Mouse (Mus musculus) hindbrain, embryonic 14.5 days (tissue): ENCODE results near the gene Tbx5. TPM values are rescaled to one million over a fixed set of nuclear protein-coding genes. Genes with fewer than 3 reads are reported as not detected.

Source experiments
- ATAC-seq: fragments of 200-750 bp; cut with Nextera tagmentation; 2 replicates; pipeline ENCODE4 v1.8.0; 2017; ENCODE audit warnings: moderate number of reproducible peaks, mild to moderate bottlenecking, moderate TSS enrichment, moderate library complexity; ENCODE audit not compliant: low FRiP score
- DNase-seq: peaks from one replicate; pipeline ENCODE4 v3.0.0-alpha.2; 2015; ENCODE audit warnings: low spot score
- H3K27ac ChIP-seq: fragments of 300-500 bp; sonication (generic); 2 replicates; pipeline ENCODE4 v1.5.1; 2014; ENCODE audit warnings: mild to moderate bottlenecking, moderate library complexity
- H3K27me3 ChIP-seq: fragments of 300-500 bp; sonication (generic); 2 replicates; pipeline ENCODE4 v1.6.1; 2014; ENCODE audit warnings: mild to moderate bottlenecking, low read length, mixed read lengths; ENCODE audit not compliant: control insufficient read depth, insufficient read depth
- H3K36me3 ChIP-seq: fragments of 300-500 bp; sonication (generic); replicated peaks from 2 replicates; pipeline ENCODE4 v1.6.1; 2014; ENCODE audit not compliant: control insufficient read depth, insufficient read depth
- H3K4me1 ChIP-seq: fragments of 300-500 bp; sonication (generic); replicated peaks from 2 replicates; pipeline ENCODE4 v1.6.1; 2014; ENCODE audit warnings: antibody characterized with exemption, low read length, mixed read lengths; ENCODE audit not compliant: control insufficient read depth, insufficient read depth
- H3K4me2 ChIP-seq: fragments of 300-500 bp; sonication (generic); replicated peaks from 2 replicates; pipeline ENCODE4 v1.6.1; 2014; ENCODE audit warnings: mild to moderate bottlenecking, moderate library complexity
- H3K4me3 ChIP-seq: fragments of 300-500 bp; sonication (generic); replicated peaks from 2 replicates; pipeline ENCODE4 v1.5.1; 2014; ENCODE audit warnings: mild to moderate bottlenecking, low read length
- H3K9ac ChIP-seq: fragments of 300-500 bp; sonication (generic); 2 replicates; pipeline ENCODE4 v1.6.1; 2014
- H3K9me3 ChIP-seq: fragments of 300-500 bp; sonication (generic); 2 replicates; pipeline ENCODE4 v1.6.1; 2016; ENCODE audit warnings: low read length; ENCODE audit not compliant: control insufficient read depth
- WGBS: fragments of 180-500 bp; shearing (Covaris S2); extraction: QIAGEN DNeasy Blood & Tissue Kit; methylation state at CpG from one replicate; pipeline ENCODE4 v1.1.7; 2014; 5-methylcytosine and 5-hydroxymethylcytosine counted together
- polyA plus RNA-seq: library from polyadenylated mRNA; unstranded; fragments of >200 nt; fragmentation: Nextera tagmentation; extraction: Ambion mirVana; gene quantifications from 2 replicates; pipeline ENCODE4 v1.2.1, GENCODE M21; 2014

Gene Tbx5
- polyA plus RNA-seq, 1 experiment from 2014 or later, result 0.04 TPM

GRCm38 (mm10) chr5:119798713-119799418, 33.6 kb upstream of the Tbx5 start:
- Histone ChIP-seq H3K4me2 (no peak overlapping the region), H3K27me3 (peaks cover 100% of the 10 kb centered on the region), H3K9me3 (0 out of 2 replicates have a peak, but pooled peaks cover 5% of the 10 kb centered on the region), H3K9ac (no peak overlapping the region), H3K36me3 (no peaks in the 10 kb centered on the region), H3K4me3 (no peak overlapping the region), H3K4me1 (no peaks in the 10 kb centered on the region), H3K27ac (no peak overlapping the region)
- no peak for ATAC-seq
- DNase-seq, result no peak
- WGBS, result 1% methylated on average over 5 of the region's 5 CpGs

GRCm38 (mm10) chr5:119799419-119800242, 32.8 kb upstream of the Tbx5 start:
- H3K27ac ChIP-seq, result no peak overlapping the region
- no peaks in the 10 kb centered on the region for H3K36me3 ChIP-seq
- H3K9me3 ChIP-seq, result 0 out of 2 replicates have a peak, but pooled peaks cover 5% of the 10 kb centered on the region
- H3K27me3 ChIP-seq, result peaks cover 100% of the 10 kb centered on the region
- H3K4me3 ChIP-seq, result no peak overlapping the region
- ATAC-seq, result no peak
- H3K4me1 ChIP-seq, result no peaks in the 10 kb centered on the region
- no peak overlapping the region for H3K9ac ChIP-seq
- no peak for DNase-seq
- 1% methylated on average over 9 of the region's 9 CpGs for WGBS
- no peak overlapping the region for H3K4me2 ChIP-seq

- H3K4me2 ChIP-seq, result no peak overlapping the region
- no peaks in the 10 kb centered on the region for H3K36me3 ChIP-seq
- H3K4me3 ChIP-seq, result no peak overlapping the region
- no peak overlapping the region for H3K9ac ChIP-seq
- DNase-seq (no peak), ATAC-seq (no peak)
- 0 out of 2 replicates have a peak, but pooled peaks cover 5% of the 10 kb centered on the region for H3K9me3 ChIP-seq
- H3K27me3 ChIP-seq, result peaks cover 100% of the 10 kb centered on the region
- H3K4me1 ChIP-seq, result no peaks in the 10 kb centered on the region
- H3K27ac ChIP-seq, result no peak overlapping the region
- WGBS, result 1% methylated on average over 11 of the region's 11 CpGs
These were observed 32.2 kb upstream of the Tbx5 start for GRCm38 (mm10) chr5:119800243-119800665.

GRCm38 (mm10) chr5:119802617-119803410, 29.7 kb upstream of the Tbx5 start:
- WGBS, result 3% methylated on average over 27 of the region's 27 CpGs
- Histone ChIP-seq H3K27ac (no peak overlapping the region), H3K9me3 (0 out of 2 replicates have a peak, but pooled peaks cover 5% of the 10 kb centered on the region), H3K27me3 (peaks cover 100% of the 10 kb centered on the region), H3K4me1 (no peaks in the 10 kb centered on the region), H3K36me3 (no peaks in the 10 kb centered on the region), H3K4me3 (no peak overlapping the region), H3K4me2 (no peak overlapping the region), H3K9ac (no peak overlapping the region)
- DNase-seq (no peak), ATAC-seq (no peak)

- Histone ChIP-seq H3K36me3 (no peaks in the 10 kb centered on the region), H3K9ac (no peak overlapping the region), H3K4me1 (no peaks in the 10 kb centered on the region), H3K4me3 (no peak overlapping the region), H3K27ac (no peak overlapping the region), H3K9me3 (0 out of 2 replicates have a peak, but pooled peaks cover 5% of the 10 kb centered on the region), H3K4me2 (no peak overlapping the region), H3K27me3 (peaks cover 100% of the 10 kb centered on the region)
- under 1% methylated on average over 64 of the region's 64 CpGs for WGBS
- DNase-seq, result no peak
- ATAC-seq, result no peak
These were observed 28.8 kb upstream of the Tbx5 start for GRCm38 (mm10) chr5:119803411-119804251.

- ATAC-seq (no peak), DNase-seq (no peak)
- Histone ChIP-seq H3K36me3 (no peaks in the 10 kb centered on the region), H3K4me3 (no peak overlapping the region), H3K9me3 (peaks cover 10% of the 10 kb centered on the region; the same call in 1 of the 2 replicates), H3K4me1 (no peaks in the 10 kb centered on the region), H3K27me3 (peaks cover 100% of the 10 kb centered on the region), H3K9ac (no peak overlapping the region), H3K27ac (no peak overlapping the region), H3K4me2 (no peak overlapping the region)
- WGBS, result 1% methylated on average over 35 of the region's 35 CpGs
These were observed 28.0 kb upstream of the Tbx5 start for GRCm38 (mm10) chr5:119804301-119805039.

- Histone ChIP-seq H3K4me2 (no peak overlapping the region), H3K27ac (no peak overlapping the region), H3K9ac (no peak overlapping the region), H3K9me3 (peaks cover 11% of the 10 kb centered on the region; the same call in 1 of the 2 replicates), H3K4me3 (no peak overlapping the region), H3K36me3 (no peaks in the 10 kb centered on the region), H3K27me3 (peaks cover 100% of the 10 kb centered on the region), H3K4me1 (no peaks in the 10 kb centered on the region)
- WGBS, result under 1% methylated on average over 5 of the region's 5 CpGs
- ATAC-seq (no peak), DNase-seq (no peak)
These were observed 26.8 kb upstream of the Tbx5 start for GRCm38 (mm10) chr5:119805636-119806035.

- Histone ChIP-seq H3K4me3 (no peak overlapping the region), H3K9me3 (peaks cover 11% of the 10 kb centered on the region; the same call in 1 of the 2 replicates), H3K36me3 (no peaks in the 10 kb centered on the region), H3K27me3 (peaks cover 100% of the 10 kb centered on the region), H3K4me2 (no peak overlapping the region), H3K9ac (no peak overlapping the region), H3K27ac (no peak overlapping the region), H3K4me1 (no peaks in the 10 kb centered on the region)
- ATAC-seq (no peak), DNase-seq (no peak)
These were observed 26.0 kb upstream of the Tbx5 start for GRCm38 (mm10) chr5:119806467-119806866.
